Mouse (Mus musculus) layer of hippocampus, adult 2 months (tissue): ENCODE data around the gene Cd44. TPM values are rescaled to one million over a fixed set of nuclear protein-coding genes. Genes with fewer than 3 reads are reported as not detected.

ENCODE experiments used
- DNase-seq, 2 experiments: peaks; one replicate each; pipeline ENCODE4 v3.0.0; 2022; ENCODE audit warnings: low spot score in 2 of 2
- H3K27ac ChIP-seq: fragments of 200-600 bp; 2 replicates; pipeline ENCODE4 v1.8.1; 2022
- H3K4me3 ChIP-seq: fragments of 200-600 bp; 2 replicates; pipeline ENCODE4 v1.8.1; 2022; ENCODE audit warnings: mild to moderate bottlenecking
- CTCF ChIP-seq: fragments of 200-600 bp; conservative IDR thresholded peaks from 2 replicates; pipeline ENCODE4 v1.8.1; 2022; ENCODE audit warnings: antibody characterized with exemption, mild to moderate bottlenecking, moderate library complexity
- long read RNA-seq, 2 experiments: library from polyadenylated mRNA; stranded (forward); transcript quantifications; one replicate each; pipeline ENCODE4 v2.0.0; 2021; ENCODE audit warnings: borderline mapping rate in 2 of 2
- total RNA-seq, 2 experiments: library from RNA; stranded (reverse); gene quantifications; 2 replicates each; pipeline ENCODE4 v1.2.3; 2021

Gene Cd44
- total RNA-seq = 1 to 10 TPM; 3.1 to 3.2 TPM
- long read RNA-seq, experiment 1, partial matches to known transcripts = 0 of 3 reads
- long read RNA-seq, experiment 1, other reads (novel, unspliced or antisense) = 0 of 3 reads
- long read RNA-seq, experiment 2, partial matches to known transcripts = 0 of 1 reads
- long read RNA-seq, experiment 2, other reads (novel, unspliced or antisense) = 0 of 1 reads

GRCm38 (mm10) chr2:102900875-102901827 lies at the start of gene Cd44:
Cd44 (minus strand) TSS chr2:102901665.
- DNase-seq = no peak
- Histone ChIP-seq H3K27ac (no peak within 1 kb of the TSS), H3K4me3 (peak within 1 kb of the TSS; percentile 52)
- TF ChIP-seq CTCF = no peak

- Histone ChIP-seq H3K4me3 (no peak overlapping the region), H3K27ac (no peak overlapping the region)
- TF ChIP-seq CTCF = no peak
- DNase-seq = no peak
Measured at GRCm38 (mm10) chr2:102948481-102948857, 47.0 kb upstream of the Cd44 start.

- no peak for TF ChIP-seq CTCF
- Histone ChIP-seq H3K4me3 (no peak overlapping the region), H3K27ac (no peak overlapping the region)
- no peak for DNase-seq
Measured at GRCm38 (mm10) chr2:102947846-102948480, 46.5 kb upstream of the Cd44 start.

GRCm38 (mm10) chr2:102945111-102945510 lies 43.6 kb upstream of the Cd44 start:
- H3K27ac ChIP-seq = no peak overlapping the region
- no peak overlapping the region for H3K4me3 ChIP-seq
- no peak for DNase-seq
- TF ChIP-seq CTCF = no peak

- no peak overlapping the region for H3K27ac ChIP-seq
- no peak overlapping the region for H3K4me3 ChIP-seq
- TF ChIP-seq CTCF = no peak
- DNase-seq = no peak
Measured at GRCm38 (mm10) chr2:102944415-102945012, 43.0 kb upstream of the Cd44 start.

- DNase-seq = peak in 1 of 2 experiments; percentile 35
- H3K4me3 ChIP-seq = no peak overlapping the region
- no peak for TF ChIP-seq CTCF
- peak overlapping the region; percentile 4; the same call in 1 of the 2 replicates for H3K27ac ChIP-seq
Measured at GRCm38 (mm10) chr2:102943983-102944382, 42.5 kb upstream of the Cd44 start.

- Histone ChIP-seq H3K4me3 (no peak overlapping the region), H3K27ac (no peak overlapping the region)
- peak; percentile 31 to 48 for DNase-seq
- TF ChIP-seq CTCF = no peak
Measured at GRCm38 (mm10) chr2:102942782-102943080, 41.3 kb upstream of the Cd44 start.

- Histone ChIP-seq H3K4me3 (no peak overlapping the region), H3K27ac (no peak overlapping the region)
- no peak for DNase-seq
- no peak for TF ChIP-seq CTCF
Measured at GRCm38 (mm10) chr2:102941937-102942781, 40.7 kb upstream of the Cd44 start.

GRCm38 (mm10) chr2:102940813-102941361 lies 39.4 kb upstream of the Cd44 start:
- TF ChIP-seq CTCF = no peak
- Histone ChIP-seq H3K4me3 (no peak overlapping the region), H3K27ac (no peak overlapping the region)
- DNase-seq = no peak

- no peak for TF ChIP-seq CTCF
- no peak for DNase-seq
- Histone ChIP-seq H3K27ac (no peak overlapping the region), H3K4me3 (no peak overlapping the region)
Measured at GRCm38 (mm10) chr2:102940158-102940557, 38.7 kb upstream of the Cd44 start.

- Histone ChIP-seq H3K4me3 (no peak overlapping the region), H3K27ac (no peak overlapping the region)
- no peak for DNase-seq
- no peak for TF ChIP-seq CTCF
Measured at GRCm38 (mm10) chr2:102936886-102937285, 35.4 kb upstream of the Cd44 start.

GRCm38 (mm10) chr2:102934834-102935233 lies 33.4 kb upstream of the Cd44 start:
- no peak for TF ChIP-seq CTCF
- no peak for DNase-seq
- no peak overlapping the region for H3K27ac ChIP-seq
- no peak overlapping the region for H3K4me3 ChIP-seq
